Mouse (Mus musculus) hindbrain, postnatal 0 days (tissue): ENCODE data around the gene Slc22a14. TPM values are rescaled to one million over a fixed set of nuclear protein-coding genes. Genes with fewer than 3 reads are reported as not detected.
"Not testable (repeated sequence)": the region's sequence is repeated elsewhere in the genome, so short reads cannot be mapped to it uniquely, and the experiment has no call there.

Experiments used
- ATAC-seq: fragments of 200-750 bp; cut with Nextera tagmentation; 2 replicates; pipeline ENCODE4 v1.8.0; 2017; ENCODE audit warnings: mild to moderate bottlenecking, moderate TSS enrichment, moderate library complexity
- DNase-seq: peaks from one replicate; pipeline ENCODE4 v3.0.0-alpha.2; 2015; ENCODE audit warnings: low spot score
- H3K27ac ChIP-seq: fragments of 300-500 bp; sonication (generic); 2 replicates; pipeline ENCODE4 v1.5.1; 2014; ENCODE audit warnings: mild to moderate bottlenecking
- H3K27me3 ChIP-seq: fragments of 300-500 bp; sonication (generic); 2 replicates; pipeline ENCODE4 v1.6.1; 2014; ENCODE audit warnings: low read length, mixed read lengths; ENCODE audit not compliant: insufficient read depth
- H3K36me3 ChIP-seq: fragments of 300-500 bp; sonication (generic); 2 replicates; pipeline ENCODE4 v1.6.1; 2014; ENCODE audit warnings: low read length, mixed read lengths; ENCODE audit not compliant: insufficient read depth
- H3K4me1 ChIP-seq: fragments of 300-500 bp; sonication (generic); 2 replicates; pipeline ENCODE4 v1.6.1; 2014; ENCODE audit warnings: antibody characterized with exemption, low read length, mixed read lengths; ENCODE audit not compliant: insufficient read depth
- H3K4me2 ChIP-seq: fragments of 300-500 bp; sonication (generic); 2 replicates; pipeline ENCODE4 v1.6.1; 2014; ENCODE audit warnings: low read depth, mild to moderate bottlenecking, low read length, moderate library complexity, mixed read lengths
- H3K4me3 ChIP-seq: fragments of 300-500 bp; sonication (generic); 2 replicates; pipeline ENCODE4 v1.5.1; 2014; ENCODE audit warnings: low read length
- H3K9ac ChIP-seq: fragments of 300-500 bp; sonication (generic); replicated peaks from 2 replicates; pipeline ENCODE4 v1.6.1; 2014; ENCODE audit warnings: mild to moderate bottlenecking, low read length, moderate library complexity, mixed read lengths
- H3K9me3 ChIP-seq: fragments of 300-500 bp; sonication (generic); 2 replicates; pipeline ENCODE4 v1.6.1; 2016; ENCODE audit warnings: low read length, mixed read lengths
- CTCF ChIP-seq: IDR thresholded peaks from 2 replicates; pipeline ENCODE4 v1.5.1; 2016; ENCODE audit warnings: antibody characterized with exemption, control low read depth, low read depth
- WGBS: fragments of 180-500 bp; shearing (Covaris S2); extraction: QIAGEN DNeasy Blood & Tissue Kit; methylation state at CpG from one replicate; pipeline ENCODE4 v1.1.7; 2014; 5-methylcytosine and 5-hydroxymethylcytosine counted together
- polyA plus RNA-seq: library from polyadenylated mRNA; unstranded; fragments of >200 nt; fragmentation: Nextera tagmentation; extraction: Ambion mirVana; gene quantifications from 2 replicates; pipeline ENCODE4 v1.2.1, GENCODE M21; 2015
- total RNA-seq: library from RNA; depleted of rRNA; stranded (reverse); fragments of >200 nt; gene quantifications from 2 replicates; pipeline ENCODE4 v1.2.3, GENCODE M21; 2014

Gene Slc22a14
- total and polyA plus RNA-seq, 2 experiments from 2014 or later, result not detected

DNA sequence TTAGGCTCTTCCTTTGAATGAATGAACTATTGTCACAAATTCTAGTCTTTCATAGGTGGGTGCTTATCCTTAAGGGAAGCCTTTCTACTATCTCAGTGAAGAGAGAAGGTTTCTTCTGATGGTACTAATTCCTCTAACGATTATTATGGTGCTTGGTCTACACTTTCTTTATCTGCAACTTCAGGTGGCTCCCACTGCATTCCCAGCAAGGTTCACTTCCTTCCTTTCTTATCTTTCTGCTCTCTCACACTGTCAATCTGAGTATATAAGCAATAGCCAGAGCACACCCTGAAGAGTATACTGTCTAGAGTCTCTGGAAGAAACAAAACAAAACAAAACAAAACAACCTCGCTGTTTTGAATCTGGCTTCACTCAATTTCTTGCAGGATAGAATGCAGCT lies 145.7 kb downstream of the Slc22a14 start:
- no peak for ATAC-seq
- 87% methylated on average over 2 of the region's 2 CpGs for WGBS
- no peaks in the 10 kb centered on the region for H3K27me3 ChIP-seq

DNA sequence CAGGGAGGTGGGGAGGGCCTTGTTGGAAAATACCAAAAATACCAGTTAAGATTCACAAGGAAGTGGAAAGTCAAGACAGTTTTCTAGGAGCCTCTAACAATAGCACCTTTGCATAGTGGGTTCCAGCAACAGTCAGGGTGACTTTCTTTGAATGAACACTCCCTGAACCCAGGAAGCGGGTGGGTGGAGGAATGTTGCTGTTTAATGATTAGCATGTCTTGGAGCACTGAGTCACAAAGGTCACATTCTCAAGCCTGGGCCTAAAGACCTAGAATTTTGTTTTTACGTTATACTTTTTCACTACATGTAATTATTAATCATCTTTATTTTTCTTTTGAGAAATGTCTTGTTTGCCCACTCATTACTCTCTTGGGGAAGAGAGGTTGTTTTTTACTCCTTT lies 150.0 kb downstream of the Slc22a14 start:
- H3K9ac ChIP-seq, H3K27me3 ChIP-seq, H3K4me3 ChIP-seq, H3K9me3 ChIP-seq, H3K27ac ChIP-seq, H3K4me2 ChIP-seq, DNase-seq, H3K4me1 ChIP-seq, ATAC-seq, H3K36me3 ChIP-seq: not testable (repeated sequence)
- WGBS, result 95% methylated on average over 2 of the region's 2 CpGs

More for the DNA sequence above, 145.7 kb downstream of the Slc22a14 start:
- Histone ChIP-seq H3K4me1 (no peaks in the 10 kb centered on the region), H3K9me3 (no peaks in the 10 kb centered on the region), H3K9ac (no peak overlapping the region), H3K4me2 (no peak overlapping the region), H3K4me3 (no peak overlapping the region), H3K27ac (no peak overlapping the region), H3K36me3 (peaks cover 4% of the 10 kb centered on the region; the same call in 1 of the 2 replicates)
- DNase-seq, result no peak
- TF ChIP-seq CTCF, result no peak

DNA sequence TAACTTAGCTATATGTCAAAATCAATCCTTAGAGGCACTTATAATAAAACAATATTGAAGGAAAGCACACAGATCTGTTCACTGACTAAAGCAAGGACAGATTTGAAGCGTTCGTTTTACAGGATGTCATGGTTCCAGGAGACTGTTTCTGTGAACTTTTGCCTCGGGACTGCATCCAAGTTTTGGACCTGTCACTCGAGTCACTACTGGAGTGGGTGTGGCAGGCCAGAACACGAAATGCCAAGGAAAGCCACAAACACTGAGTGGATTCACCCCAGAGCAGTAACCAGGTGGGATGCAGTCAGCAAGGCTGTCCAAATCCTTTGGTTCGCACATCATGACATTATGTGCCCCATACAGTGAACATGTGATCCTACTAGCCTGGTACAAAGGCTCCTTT lies 150.8 kb downstream of the Slc22a14 start:
- no peaks in the 10 kb centered on the region for H3K4me1 ChIP-seq
- ATAC-seq, result no peak

DNA sequence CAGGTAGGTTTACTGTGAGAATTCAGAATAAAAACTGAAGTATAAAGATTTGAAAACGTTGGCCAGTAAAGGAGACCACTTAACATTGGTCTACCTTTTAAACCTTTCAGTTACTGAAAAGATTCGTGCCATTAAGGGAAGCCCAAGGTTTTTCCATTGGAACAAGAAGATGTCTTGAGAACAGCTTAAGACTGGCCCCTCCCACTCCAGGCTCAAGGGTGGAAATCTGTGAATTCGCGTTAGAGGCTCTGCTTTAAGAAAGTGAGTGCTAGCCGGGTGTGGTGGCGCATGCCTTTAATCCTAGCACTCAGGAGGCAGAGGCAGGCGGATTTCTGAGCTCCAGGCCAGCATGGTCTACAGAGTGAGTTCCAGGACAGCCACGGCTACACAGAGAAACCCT lies 152.4 kb downstream of the Slc22a14 start:
- no peak overlapping the region for H3K27ac ChIP-seq
- ATAC-seq (no peak), DNase-seq (no peak)
- no peak overlapping the region for H3K4me3 ChIP-seq
- no peaks in the 10 kb centered on the region for H3K36me3 ChIP-seq
- H3K9me3 ChIP-seq, result no peaks in the 10 kb centered on the region
- no peak overlapping the region for H3K4me2 ChIP-seq
- WGBS, result 84% methylated on average over 8 of the region's 8 CpGs
- no peak overlapping the region for H3K9ac ChIP-seq
- H3K27me3 ChIP-seq, result no peaks in the 10 kb centered on the region
- TF ChIP-seq CTCF, result no peak
- no peaks in the 10 kb centered on the region for H3K4me1 ChIP-seq

More for the DNA sequence above, 150.8 kb downstream of the Slc22a14 start:
- WGBS, result 88% methylated on average over 6 of the region's 6 CpGs
- Histone ChIP-seq H3K9ac (no peak overlapping the region), H3K27me3 (no peaks in the 10 kb centered on the region), H3K36me3 (no peaks in the 10 kb centered on the region), H3K27ac (no peak overlapping the region), H3K4me3 (no peak overlapping the region), H3K4me2 (no peak overlapping the region), H3K9me3 (no peaks in the 10 kb centered on the region)
- no peak for TF ChIP-seq CTCF
- DNase-seq, result no peak

DNA sequence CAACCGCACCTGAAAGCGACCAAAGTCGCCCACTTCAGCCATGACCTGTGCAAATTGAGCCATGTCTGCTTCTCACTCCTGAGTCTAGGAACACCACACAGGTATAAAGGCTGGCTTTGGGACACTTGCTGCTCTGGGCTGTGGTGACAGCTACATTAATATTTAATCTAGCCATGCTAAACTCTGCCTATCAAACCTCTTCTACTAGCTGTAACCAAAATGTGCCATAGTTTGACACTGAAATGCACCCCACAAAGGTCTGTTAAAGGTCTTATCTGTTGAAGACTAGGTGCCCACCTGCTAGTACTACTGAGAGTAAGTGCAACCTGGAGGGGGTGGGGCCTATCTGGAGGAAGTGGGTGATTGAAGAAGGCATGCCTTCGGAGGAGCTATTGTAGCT lies 156.4 kb downstream of the Slc22a14 start, which contains the start of gene Slc22a13:
Slc22a13 (minus strand) TSS at position 101 of the 400 bp plus-strand sequence.
- ATAC-seq, result no peak
- H3K27me3 ChIP-seq, result no peaks in the 10 kb centered on the region
- WGBS, result 91% methylated on average over 4 of the region's 4 CpGs
- H3K4me2 ChIP-seq, result no peak within 1 kb of the TSS
- no peak for DNase-seq
- H3K27ac ChIP-seq, result no peak within 1 kb of the TSS
- no peak within 1 kb of the TSS for H3K9ac ChIP-seq
- H3K4me1 ChIP-seq, result no peaks in the 10 kb centered on the region
- H3K36me3 ChIP-seq, result no peaks in the 10 kb centered on the region
- no peak within 1 kb of the TSS for H3K4me3 ChIP-seq
- no peaks in the 10 kb centered on the region for H3K9me3 ChIP-seq
- TF ChIP-seq CTCF, result no peak

DNA sequence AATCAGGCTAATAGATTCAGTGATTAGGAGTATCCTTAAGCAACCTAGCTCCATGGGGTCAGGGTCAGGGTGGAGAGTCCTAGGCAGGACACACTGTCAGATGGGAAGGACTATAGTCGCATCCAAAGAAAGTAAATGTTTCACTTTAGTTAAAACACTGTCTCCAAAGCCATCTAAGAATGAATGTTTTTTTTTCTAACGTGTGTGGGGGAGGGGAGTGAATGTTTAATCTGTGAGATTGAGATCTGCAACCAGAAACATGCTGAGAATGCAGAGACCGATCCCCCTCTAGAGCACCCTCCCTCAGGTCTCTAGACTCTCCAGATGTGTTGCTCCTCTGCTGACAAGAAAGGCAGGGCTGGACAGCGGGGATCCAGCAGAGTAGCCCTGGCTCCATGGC lies 158.2 kb downstream of the Slc22a14 start:
- no peak for TF ChIP-seq CTCF
- Histone ChIP-seq H3K4me2 (no peak overlapping the region), H3K36me3 (no peaks in the 10 kb centered on the region), H3K27me3 (no peaks in the 10 kb centered on the region), H3K4me1 (no peaks in the 10 kb centered on the region), H3K27ac (no peak overlapping the region), H3K9ac (no peak overlapping the region), H3K4me3 (no peak overlapping the region), H3K9me3 (no peaks in the 10 kb centered on the region)
- DNase-seq (no peak), ATAC-seq (no peak)
- WGBS, result 80% methylated on average over 4 of the region's 4 CpGs

DNA sequence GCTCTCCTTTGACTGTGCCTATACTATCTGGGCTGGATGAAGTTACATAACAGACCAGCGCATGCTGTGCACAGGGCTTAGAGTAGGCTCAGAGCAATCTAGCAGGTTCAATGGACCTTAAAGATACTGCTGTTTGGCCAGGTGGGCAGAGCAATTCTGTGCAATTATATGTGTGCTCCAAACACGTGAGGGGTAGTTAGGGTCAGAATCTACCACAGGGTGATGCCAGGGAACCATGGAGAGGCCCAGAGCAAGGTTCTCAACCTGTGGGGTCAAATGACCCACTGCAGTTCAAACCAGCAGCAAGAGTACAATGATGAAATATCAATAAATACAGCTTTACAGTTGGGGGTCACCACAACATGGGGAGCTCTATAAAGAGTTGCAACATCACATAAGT lies 158.7 kb downstream of the Slc22a14 start:
- no peak for DNase-seq
- 88% methylated on average over 2 of the region's 2 CpGs for WGBS
- H3K4me2 ChIP-seq, result no peak overlapping the region
- no peaks in the 10 kb centered on the region for H3K4me1 ChIP-seq
- no peak overlapping the region for H3K27ac ChIP-seq
- H3K9ac ChIP-seq, result no peak overlapping the region
- no peak for TF ChIP-seq CTCF
- no peaks in the 10 kb centered on the region for H3K36me3 ChIP-seq
- no peaks in the 10 kb centered on the region for H3K9me3 ChIP-seq
- no peak overlapping the region for H3K4me3 ChIP-seq
- H3K27me3 ChIP-seq, result no peaks in the 10 kb centered on the region
- no peak for ATAC-seq
